Mouse (Mus musculus) kidney, postnatal 10 days (tissue): ENCODE data around the gene a.
"Not testable (repeated sequence)": the region's sequence is repeated elsewhere in the genome, so short reads cannot be mapped to it uniquely, and the experiment has no call there.

ENCODE experiments used
- DNase-seq: peaks from one replicate; pipeline ENCODE4 v3.0.0; 2021; ENCODE audit warnings: mixed read lengths

The a gene

DNA sequence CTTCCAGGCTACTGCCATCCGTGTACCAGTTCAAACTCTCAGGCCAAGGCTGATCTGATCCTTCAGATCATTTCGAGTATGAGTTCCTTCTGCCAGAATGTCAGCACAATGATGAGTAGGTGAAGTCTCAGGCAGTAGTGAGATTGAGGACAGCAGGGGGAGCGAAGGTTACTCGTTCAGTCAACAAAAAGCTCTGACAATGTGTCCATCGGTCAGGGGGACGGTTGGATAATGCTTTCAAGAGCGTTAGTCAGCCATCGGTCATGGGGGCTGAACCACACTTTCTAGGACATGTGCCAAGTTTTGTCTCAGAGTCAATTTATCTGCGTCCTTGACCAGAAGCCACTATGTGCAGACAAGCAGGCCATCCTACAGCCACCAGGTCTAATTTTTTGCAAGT, 225.5 kb downstream of the a start:
- not testable (repeated sequence) for DNase-seq

DNA sequence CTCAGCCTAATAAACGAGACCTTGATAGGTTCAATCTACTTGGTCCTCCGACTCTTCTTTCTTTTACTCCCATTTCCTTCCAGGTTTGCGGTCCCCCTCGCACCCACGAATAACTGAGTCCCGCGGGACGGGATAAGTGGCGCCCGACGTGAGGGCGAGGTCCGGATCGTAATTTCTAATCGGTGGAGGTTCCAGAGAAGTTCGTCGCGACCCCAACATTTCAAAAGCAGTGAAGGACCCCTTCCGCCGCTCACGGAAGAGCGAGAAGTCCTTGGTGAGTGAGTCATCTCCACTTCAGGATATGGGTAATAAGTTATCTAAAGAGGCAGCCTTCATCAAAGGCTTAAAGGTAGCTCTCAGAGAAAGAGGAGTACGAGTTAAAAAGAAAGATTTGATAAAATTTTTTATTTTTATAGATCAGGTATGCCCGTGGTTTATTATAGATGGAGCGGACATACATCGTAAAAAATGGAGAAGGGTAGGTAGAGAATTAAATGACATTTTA, 227.1 kb downstream of the a start, which contains the start of gene Gm14226:
Gm14226 (plus strand) TSS at position 16 of the 505 bp plus-strand sequence.
- DNase-seq, result not testable (repeated sequence)

DNA sequence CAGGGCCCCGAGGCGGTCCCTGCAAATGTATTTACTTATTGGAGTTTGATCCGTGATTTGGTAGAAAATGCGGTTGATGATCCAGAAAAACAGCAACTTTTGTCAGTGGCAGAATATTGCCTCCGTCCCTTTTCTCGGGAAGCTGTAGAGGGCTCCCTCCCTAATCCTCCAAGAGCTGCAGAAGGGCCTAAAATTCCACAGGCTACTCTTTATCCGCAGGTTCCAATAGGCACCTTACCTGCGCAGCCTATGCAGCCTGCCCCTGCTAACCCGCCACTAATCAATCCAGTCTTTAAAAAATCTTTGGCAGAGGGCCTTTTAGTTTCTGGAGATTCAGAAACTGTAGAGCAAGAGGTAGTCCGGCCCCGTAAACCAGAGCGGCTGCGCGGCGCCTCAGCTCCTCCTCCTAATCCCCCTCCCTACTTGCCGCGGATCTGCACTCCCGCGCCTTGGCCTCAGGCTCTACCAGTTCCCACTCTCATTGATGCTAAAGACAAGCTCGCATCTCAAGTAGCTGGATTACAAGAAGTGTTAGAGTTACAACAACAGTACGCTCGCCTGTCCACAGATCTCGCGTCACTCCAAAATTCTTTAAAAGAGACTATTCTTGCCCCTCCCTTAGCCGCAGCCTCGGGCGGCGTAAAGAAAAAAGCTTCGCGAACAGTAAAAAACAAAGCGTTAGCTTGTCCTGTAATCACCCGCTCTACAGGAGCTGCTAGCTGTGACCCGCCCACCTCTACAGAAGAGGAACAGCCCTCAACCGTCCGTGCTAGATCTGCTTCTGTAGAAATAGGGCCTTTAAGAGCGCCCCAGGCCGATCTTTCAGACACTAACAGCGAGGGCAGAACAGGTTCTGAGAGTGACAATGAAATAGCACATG, 227.8 kb downstream of the a start:
- peak; percentile 84 for DNase-seq

DNA sequence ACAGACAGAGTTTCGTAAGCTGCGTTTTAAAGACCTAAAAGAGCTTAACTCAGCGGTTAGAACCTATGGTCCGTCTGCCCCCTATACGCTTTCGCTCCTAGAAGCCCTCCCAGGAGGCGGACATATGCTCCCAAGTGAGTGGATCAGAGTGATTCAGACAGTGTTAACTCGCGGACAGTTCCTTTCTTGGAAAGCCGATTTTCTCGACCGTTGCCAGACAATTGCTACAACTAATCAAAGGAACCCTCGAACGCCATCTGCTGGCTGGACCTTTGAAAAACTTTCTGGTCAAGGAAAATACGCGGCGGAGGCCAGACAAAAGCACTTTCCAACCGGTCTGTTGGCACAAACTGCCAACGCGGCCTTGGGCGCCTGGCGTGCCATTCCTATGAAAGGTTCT, 228.5 kb downstream of the a start:
- peak; percentile 95 for DNase-seq

DNA sequence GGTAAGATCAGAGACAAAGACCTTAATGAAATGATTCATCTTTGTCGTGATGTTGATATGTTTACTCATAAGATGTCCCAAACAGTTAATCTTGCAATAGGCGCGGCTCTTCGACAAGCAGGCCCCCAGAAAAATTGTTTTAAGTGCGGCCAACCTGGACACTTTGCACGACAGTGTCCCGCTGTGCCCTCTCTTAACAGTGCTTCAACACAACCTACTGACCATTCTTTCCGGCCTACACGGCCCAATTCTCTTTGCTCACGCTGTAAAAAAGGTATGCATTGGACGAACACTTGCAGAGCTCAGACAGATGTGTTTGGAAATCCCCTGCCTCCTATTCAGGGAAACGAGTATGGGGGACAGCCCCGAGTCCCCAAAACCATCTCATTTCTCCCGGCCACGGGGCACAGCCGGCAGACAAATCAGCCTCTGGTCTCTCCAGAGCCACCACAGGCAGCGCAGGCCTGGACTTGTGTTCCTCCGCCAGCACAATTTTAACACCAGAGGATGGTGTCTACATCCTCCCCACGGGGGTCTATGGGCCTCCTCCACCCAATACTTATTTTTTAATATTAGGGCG, 229.1 kb downstream of the a start:
- DNase-seq, result not testable (repeated sequence)

DNA sequence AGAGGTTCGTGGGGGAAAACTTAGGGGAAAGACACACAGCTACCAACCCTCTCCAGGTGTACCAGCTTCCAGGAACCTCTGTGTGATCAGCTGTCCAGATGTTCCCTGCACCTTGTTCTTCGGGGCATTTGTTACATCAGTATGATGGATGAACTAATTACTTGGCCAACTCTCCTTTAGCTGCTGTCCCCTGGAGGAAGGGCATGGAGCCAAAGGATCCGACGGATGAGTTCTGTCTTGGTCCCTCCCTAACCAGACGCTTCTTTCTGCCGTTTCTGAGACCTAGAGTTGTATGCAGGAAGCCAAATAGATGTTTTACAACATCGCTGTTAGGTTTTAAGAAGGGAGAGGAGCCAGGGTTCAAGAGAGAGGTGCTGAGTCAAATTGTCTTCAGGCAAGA, 239.6 kb downstream of the a start:
- no peak for DNase-seq

DNA sequence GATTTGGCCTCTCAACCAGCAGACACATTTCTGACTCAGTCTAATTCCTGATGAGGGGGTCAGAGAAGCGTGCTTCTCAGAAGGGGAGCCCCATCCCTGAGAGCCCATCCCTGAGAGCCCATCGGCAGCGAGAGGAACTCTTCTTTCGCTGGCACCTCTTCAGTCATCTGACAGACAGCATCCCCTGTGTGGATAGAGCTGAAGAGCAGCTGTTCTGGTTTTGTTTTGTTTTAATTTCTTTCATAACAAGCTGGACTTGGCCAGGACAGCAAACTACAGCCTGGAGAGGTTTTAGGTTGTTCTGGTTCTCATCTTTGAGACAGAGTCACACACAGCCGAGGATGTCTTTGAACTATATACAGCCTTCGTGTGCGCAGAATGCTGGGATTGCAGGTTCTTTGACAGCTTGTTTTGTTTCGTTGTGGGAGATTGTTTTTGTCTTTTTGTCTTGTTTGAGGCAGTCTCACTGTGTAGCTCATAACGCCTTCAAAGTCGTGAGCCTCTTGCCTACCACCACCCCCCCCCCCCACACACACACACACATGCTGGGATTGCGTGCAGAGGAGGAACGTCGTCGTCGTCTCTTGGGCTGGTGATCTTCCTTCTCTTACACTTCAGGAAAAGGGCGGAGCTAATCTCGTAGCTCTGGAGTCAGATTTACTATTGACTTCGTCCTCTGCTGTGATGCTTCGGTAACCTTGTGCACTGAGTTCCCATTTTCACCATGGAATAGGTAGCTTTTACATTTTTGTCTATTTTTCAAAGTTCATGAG, 241.9 kb downstream of the a start:
- no peak for DNase-seq

DNA sequence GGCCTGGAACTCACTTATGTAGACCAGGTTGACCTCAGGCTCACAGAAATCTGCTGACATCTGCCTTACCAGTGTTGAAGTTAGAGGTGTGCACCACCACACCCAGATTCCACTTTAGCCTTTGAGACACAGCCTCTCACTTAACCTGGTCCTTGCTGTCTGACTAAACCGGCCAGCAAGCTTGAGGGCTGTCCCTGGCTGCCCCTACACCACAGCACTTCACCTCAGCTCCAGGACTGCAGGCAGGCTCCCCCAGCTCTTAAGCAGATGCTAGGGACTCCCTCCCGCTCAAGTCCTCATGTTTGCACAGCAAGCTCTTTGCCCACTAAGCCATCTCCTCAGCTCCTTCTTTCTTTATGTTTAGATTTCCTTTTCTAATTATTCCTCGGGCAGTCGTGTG, 248.8 kb downstream of the a start:
- DNase-seq, result no peak

DNA sequence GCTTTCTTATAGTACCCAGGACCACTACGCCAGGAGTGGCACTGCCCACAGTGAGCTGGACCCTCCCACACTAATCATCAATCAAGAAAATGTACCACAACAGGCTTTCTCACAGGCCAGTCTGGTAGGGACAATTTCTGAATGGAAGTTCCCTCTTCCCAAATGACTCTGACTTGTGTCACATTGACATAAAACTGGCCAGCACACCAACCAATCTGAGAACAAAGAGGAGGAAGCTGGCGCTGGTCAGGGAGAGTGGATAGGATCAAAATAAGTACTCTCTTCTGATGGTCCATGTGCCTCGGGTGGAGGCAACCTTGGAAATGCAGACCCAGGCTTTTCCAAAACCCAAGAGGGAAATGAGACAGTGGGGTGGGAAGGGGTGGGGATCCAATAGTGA, 253.3 kb downstream of the a start:
- no peak for DNase-seq

DNA sequence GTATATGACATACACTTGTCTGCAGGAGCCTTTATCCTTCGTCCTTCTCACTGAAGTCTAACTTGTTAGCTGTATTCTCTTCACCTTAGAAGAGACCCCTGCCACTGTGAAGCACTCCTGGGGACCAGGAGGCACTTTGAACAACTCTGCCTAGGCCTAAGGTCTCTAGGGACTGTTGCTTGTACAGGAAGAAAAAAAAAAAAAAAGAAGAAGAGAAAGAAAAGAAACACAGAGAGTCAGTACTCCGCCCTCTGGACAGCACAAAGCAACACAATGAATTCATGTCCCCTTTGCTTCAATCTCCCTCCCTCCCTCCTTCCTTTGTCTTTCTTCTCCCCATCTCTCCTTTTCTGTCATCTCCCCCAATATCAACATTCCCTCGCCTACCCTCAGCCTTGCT, 253.9 kb downstream of the a start:
- no peak for DNase-seq

DNA sequence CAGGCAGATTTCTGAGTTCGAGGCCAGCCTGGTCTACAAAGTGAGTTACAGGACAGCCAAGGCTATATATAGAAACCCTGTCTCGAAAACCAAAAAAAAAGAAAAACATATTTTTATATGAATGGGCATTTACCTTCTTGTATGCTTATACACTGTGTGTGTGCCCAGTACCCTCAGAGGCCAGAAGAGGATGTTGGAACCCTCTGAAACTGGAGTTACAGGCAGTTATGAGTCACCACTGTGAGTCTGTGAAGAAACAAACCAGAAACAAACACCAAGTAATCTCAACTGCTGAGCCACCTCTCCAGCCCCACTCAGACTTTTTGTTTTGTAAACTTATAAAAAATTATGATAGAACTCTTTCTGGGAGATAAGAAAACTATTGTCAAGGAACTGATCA, 255.6 kb downstream of the a start:
- no peak for DNase-seq

DNA sequence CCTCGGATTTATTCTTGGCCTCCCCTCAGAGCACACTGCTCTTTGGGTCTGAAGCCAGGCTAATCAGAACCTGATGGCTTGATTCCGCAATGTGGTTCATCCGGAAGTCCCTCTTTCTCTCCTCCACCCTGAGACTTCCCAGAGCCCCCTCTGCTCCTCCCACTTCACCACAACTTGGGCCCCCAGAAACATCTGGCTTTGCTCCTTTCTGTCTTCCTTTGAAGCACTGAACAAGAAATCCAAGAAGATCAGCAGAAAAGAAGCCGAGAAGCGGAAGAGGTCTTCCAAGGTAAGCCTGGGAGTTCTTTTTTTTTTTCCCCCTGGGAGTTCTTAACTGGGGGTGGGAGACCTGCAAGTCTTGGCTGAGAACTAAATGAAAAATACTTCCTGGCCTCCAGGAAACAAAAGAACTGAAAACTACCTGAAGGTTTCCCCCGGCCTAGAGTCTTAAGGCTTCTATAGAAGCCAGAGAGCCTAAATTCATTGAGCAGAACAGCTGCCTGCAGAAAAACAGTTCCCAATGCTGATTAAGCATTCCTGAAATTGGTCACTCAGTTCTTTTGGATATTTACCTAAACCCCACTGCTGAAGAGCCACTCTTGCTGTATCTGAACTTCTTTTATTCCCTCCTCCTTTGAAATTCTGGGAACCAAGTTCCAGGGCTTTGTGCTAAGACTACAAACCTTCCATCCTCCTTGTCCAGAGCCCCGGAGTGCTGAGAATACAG, 256.4 kb downstream of the a start:
- no peak for DNase-seq

DNA sequence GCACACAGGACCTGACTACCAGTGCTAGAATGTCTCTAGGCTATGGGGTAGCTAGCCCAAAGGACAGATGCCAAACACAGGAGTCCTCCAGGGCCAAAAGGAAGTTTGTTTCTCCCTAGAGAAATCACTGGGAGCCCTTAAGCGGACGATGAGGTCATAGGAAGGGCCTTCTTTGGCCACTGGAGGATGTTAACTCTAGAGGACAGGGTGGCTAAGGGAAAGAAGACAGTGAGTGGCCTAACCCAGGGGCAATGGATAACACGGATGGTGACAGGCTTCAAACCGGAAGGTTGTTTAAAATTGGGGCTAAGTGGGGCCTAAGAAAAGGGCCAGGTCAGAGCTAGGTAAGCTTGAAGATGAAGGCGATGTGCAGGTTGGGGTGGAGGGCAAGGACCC, 258.9 kb downstream of the a start:
- no peak for DNase-seq

DNA sequence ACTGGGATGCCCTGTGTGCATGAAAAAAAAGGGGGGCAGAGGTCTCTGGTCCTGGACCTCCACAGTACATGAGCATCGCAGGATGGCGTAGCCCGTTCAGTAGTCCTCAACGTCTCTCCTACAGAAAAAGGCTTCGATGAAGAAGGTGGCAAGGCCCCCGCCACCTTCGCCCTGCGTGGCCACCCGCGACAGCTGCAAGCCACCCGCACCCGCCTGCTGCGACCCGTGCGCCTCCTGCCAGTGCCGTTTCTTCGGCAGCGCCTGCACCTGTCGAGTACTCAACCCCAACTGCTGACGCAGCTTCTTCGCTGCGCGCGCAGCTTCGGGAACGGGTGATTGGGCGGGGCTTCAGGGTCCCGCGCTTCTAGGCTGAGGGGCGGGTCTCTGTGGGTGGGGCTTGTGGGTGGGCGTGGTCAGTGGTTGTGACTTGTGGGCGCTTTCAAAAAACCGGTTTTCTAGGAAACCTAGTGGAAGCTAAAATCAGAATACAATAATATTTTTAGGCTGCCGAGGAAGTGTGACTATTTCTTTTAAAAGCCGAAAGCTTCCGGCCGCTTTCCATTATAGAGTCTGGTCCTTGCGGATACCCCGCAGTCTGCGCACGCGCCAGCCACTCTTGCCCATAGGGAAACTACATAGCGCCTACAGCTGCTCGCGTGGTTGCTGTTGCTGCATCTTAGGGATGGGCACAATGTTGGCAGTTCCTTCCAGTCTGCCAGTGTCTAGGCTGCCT, 259.5 kb downstream of the a start:
- peak; percentile 97 for DNase-seq

DNA sequence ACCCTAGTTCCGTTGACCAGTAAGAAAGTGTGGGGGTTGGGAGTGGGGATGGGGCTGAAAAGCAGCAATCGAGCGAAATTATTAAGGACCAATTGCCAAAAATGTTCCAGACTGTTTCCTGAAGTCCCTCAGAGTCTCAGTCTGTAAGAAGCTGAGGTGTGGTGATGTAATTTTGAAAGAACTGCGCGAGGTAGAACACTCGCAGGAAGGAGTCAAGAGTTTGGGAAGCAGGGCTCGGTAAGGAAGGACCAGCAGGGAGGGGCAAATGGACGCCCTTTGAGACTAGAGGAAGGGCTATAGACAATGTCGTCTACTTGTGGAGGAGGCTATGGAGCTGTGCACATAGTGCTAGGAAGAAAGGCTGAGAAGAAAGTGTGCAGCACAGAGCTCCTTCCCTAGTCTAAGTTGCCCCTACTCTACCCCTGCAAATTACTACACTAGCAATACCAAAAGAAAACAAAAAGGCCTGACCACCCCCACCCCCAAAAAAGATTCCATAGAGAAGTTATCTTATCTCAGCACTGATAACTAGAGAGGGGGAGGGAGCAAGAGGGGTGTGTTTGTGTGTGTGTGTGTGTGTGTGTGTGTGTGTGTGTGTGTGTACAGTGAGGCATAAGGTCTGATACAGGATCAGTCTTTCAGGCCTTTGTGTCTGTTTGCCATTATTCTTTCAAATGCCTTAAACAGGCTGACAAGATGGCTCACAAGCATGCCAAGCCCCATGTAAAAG, 260.6 kb downstream of the a start:
- no peak for DNase-seq

DNA sequence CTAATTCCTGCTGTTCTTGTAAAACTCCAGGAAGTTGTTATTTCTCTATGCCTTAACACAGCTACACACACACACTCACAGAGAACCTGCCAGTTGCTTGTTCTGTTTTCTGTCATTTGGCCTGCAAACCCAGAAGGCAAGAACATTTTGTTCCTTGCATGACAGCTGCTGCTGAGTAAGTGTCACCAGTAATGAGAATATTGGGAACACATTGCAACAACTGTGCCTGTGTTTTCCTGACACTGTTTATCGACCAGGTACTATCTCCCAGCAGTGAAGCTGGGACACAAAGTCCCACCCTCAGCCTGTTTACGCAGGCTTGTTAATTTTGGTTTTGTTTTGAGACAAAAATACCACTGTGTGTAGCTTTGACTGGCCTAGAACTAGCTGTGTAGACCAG, 261.5 kb downstream of the a start:
- DNase-seq, result no peak

DNA sequence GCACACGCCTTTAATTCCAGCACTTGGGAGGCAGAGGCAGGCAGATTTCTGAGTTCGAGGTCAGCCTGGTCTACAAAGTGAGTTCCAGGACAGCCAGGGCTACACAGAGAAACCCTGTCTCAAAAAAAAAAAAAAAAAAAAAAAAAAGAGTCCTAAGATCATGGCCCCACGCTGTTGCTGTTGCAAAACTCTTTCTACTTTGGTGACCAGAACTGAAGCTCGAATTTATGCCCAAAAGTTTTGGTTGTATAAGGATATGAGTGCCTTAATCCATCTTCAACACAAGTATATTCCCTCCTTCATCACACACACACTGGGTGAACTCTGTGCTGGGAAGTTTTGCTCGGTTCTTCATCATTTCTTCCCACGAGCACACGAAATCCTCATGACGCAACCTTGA, 262.3 kb downstream of the a start:
- not testable (repeated sequence) for DNase-seq

DNA sequence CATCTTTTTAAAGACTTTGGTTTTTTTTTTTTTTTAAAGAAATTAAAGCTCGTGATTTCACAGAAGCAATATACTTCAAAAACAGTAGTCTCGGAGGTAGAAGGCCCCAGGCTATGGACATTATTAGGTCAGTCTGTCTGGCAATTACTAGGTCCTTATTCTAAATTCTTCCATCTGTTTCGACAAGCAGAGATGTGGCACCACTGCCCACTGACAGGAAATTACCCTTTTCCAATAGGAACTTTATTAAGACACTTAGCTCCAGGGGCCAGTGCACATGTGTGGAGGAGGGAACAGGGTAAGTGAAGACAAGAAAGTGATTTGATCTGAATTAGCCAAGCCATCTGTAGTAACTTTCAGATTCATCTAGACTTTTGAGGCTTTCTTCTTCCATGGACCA, 263.5 kb downstream of the a start:
- DNase-seq, result no peak

DNA sequence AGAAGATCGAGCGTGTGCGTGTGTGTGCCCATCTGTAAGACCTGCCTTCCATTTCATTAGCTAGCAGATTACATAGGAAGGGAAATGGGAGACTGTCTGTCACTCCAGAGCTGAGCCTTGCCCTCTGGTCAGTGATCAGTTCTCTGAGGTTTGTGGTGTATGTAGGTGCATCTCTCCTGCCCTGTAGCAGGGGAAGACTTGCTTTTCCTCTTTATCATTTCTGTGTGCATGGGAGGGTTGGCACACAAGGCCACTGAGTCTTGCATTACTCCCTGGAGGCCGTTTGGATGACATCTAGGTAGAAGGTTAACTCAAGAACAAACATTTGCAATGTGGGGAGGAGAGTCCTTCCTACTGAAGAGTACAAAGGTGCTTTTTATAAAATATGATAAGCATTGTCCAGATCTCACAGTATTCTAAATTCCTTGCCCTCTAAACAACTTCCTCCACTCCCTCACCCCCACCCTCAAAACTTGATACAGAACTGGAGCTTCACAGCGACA, 264.9 kb downstream of the a start:
- no peak for DNase-seq

DNA sequence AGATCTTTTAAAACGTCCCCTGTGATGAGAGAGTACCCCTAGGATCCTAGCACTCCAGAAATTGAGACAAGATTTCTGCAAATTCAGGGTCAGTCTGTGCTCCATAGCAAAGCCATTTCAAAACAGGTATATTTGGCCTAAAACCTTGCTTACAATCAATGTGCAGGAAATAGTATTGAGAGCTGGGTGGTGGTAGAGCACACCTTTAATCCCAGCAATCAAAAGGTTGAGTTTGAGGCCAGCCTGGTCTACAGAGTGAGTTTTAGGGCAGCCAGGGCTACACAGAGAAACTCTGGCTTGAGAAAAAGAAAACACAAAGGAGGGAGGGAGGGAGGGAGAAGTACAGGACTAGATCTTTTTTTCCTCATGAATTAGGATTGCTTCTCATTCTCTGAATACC, 266.2 kb downstream of the a start:
- no peak for DNase-seq

DNA sequence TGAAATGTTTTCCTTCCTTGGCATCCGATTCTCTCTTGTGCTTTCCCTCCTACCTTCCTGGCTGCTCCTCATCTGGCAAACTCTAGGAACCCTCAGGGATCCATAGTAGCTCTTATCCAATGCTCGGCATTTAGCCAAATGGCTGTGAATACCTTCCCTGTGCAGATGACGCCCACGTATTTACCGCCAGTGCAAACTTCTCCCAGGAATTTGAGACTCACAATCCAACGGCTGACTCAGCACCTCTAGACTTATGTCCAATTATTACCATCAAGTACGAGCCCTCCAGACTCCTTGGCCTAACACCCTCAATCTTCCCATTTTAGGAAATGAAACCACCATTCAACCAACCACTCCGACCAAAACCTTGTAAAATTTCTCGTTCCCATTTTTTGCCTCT, 279.8 kb downstream of the a start:
- DNase-seq, result no peak
